Mouse (Mus musculus) left cerebral cortex, adult 11 months (tissue): ENCODE measurements at regions not wholly inside any gene's neighbourhood (a gene's known extent, or its start where the extent isn't known, plus 50 kb on each side); places are given as distances from the start of the nearest gene placed in this dataset.
A peak's percentile ranks its signal among the peaks of the same experiment; 100 is the strongest.

Experiments used
- DNase-seq: peaks from one replicate; pipeline ENCODE4 v3.0.0; 2022; ENCODE audit warnings: low spot score

DNA sequence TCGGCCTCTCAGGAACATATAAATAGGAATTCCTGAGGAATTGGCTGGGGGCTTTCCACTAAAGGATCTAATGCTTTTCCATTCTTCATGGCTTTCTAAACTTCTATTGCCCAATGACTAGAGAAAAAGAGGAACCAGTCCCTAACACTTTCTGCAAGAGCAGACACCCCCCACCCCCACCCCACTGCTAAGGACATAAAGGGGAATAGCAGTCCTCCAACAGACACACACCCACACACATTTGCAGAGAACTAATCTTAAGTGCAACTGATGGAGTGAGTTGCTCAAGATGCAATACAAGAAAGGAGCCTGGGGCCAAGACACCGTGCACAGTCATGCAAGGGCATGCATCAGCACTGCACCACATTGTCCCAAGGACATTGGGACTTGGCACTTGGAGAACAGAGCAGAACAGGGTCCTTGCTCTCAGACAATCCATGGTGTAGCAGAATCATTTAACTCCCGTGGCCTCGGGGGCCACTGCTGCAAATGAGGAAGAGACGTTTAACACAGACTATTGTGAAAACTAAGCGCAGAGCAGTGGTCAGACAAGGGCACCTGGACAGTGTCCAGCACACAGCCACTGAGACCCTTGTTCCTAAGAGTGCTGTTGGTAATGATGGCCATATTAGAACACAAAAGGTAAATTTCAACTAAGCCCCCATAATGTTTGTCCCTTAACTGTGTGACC, 161.1 kb downstream of the Xpnpep1 start:
- DNase-seq = no peak

- DNase-seq = no peak
These were observed 173.4 kb downstream of the Xpnpep1 start for GRCm38 (mm10) chr19:52866635-52867034.

DNA sequence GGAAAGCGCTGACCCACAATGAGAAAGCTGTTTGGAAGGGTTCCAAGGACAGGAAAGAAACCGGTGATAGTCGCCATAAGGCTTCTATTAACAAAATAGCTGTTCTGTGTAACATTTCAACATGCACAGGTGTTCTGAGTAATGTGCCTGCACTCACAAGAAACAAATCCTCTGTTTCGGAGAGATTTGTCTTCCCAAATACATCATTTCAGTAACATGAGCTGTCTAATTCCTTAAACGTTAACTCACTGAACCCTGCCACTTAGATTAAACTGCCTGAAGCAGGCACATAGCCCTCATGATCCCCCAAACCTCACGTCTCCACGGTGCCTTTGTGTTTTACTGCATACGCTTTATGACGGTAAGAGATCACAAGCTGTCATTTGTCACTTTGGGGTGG, 178.4 kb downstream of the Xpnpep1 start:
- DNase-seq = no peak

DNA sequence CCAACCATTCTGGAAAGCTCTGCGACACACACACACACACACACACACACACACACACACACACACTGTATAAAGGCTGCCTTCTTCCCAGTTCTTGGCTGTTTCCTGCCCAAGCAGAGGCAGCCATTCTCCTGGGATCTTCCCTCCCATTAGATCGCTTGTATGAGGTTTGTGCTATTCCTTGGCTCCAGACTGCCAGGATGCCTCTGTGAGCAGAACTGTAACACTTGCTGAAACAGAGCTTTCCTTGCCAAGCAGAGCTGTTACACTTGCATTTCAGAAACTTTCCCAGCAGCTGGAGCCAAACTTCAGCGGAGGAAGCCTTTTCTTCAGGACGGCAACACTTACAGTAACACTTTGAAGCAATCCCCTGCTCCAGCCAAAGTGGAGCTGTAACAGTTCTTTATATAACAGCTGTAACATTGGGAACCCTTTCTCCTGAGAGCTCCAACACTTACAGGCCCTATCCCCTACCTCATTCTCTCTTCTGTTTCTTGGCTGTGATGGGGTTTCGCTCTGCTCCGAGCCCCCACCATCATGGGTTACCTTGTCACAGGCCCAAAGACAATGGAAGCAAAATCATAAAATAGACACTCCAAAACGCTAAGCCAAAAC, 185.8 kb downstream of the Xpnpep1 start:
- DNase-seq = peak; percentile 27

GRCm38 (mm10) chr19:52816202-52816601, 223.8 kb downstream of the Xpnpep1 start:
- no peak for DNase-seq

DNA sequence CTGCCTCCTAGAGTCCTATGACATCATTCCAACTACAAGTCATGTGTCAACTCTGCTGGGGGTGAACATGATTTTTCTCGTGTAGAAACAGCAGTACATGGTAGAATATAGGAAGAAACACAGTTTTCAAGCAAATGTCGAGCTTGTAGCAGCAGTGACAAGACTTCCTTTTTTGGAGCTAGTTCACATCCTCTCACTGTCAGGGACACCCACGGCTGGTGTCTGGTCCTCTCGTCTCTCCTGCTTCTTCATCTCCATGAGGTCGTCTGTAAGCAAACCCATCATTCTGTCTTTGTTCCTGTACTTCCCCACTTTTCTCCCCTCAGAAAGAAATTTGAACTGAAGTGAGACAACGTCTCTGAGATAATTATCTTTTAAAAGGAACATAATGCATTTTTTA, 228.0 kb downstream of the Xpnpep1 start:
- DNase-seq = peak; percentile 10

DNA sequence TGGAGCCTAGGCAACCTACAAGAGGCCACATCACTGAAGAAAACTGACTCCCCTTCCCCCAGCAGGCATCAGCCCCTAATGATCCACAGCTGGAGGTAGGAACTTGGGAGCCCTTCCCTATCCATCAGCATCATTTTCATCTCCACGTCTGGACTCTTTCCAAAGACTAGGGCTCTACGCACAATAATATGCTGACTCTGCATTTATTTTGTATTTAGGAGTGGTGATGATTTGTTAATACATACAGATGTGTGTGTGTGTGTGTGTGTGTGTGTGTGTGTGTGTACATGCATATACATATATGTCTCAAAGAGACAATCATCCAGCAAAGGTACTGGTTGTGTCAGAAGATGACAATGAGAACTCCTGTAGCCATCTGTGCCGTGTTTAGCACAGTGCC, 251.2 kb downstream of the Xpnpep1 start:
- no peak for DNase-seq

DNA sequence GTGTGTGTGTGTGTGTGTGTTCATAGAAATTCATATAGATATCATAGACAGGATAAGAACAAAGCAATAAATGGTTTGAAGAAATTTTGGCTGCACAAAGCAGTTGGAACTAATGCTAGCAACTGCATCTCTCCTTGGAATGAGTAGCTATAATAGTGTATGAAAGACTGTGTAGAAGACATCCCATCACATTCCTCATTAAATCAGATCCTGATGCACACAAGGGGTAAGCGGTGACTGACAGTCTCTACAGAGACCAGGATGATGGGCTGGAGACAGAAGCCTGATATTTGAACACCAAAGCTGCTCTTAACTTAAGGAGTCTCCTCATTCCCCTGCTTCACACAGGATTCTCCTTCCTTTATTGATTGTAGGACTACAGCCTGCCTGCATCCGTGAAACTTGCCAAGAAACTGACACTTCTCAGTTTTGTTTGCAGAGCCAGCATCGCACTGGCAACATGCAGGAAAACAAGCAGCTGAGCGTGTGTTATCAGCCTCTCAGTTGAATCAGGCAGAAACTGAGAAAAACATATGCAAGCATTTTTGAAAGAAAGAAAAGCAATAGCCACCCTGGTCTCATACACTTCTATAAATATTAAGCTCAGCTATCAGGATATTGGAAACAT, 271.1 kb downstream of the Xpnpep1 start:
- no peak for DNase-seq

GRCm38 (mm10) chr19:52768117-52768516, 271.9 kb downstream of the Xpnpep1 start:
- DNase-seq = peak; percentile 17

GRCm38 (mm10) chr19:52738946-52739345, 301.1 kb downstream of the Xpnpep1 start:
- no peak for DNase-seq

DNA sequence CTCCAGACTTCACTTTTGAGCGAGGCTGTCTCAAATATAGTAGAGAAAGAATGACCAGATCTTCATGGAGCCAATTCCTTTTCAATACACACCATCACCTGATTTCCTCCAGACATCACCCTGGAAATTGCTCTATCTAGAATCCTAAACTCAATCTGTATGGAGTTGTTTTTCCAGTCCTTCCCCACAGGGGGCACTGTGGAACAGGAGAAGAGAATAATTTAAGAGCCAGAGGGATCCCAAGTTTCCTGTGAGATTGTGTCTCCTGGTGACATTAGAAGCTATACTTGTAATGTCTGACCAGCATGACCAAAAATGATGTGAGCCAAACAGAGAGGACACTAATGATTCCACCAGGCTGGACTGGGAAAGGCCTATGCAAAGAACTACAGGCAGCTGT, 318.2 kb downstream of the Xpnpep1 start:
- DNase-seq = no peak

DNA sequence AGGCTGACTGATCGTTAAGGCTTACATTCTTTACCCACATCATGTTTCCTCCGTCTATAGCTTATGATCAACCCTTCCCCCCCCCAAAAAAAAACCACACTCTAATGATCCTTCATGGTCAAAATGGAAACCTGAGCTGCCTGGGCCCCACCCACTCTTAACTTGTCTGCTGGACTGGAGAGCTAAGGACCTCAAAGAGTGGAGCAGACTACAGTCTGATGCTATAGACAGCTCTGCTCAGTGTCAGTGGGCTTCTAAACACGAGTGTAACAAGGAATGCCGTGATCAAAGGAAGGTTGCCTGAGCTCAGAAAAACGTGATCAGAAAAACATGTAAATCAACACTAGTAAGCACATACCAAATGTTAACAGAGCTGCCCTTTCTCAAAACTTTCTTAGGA, 324.7 kb downstream of the Xpnpep1 start:
- DNase-seq = no peak

DNA sequence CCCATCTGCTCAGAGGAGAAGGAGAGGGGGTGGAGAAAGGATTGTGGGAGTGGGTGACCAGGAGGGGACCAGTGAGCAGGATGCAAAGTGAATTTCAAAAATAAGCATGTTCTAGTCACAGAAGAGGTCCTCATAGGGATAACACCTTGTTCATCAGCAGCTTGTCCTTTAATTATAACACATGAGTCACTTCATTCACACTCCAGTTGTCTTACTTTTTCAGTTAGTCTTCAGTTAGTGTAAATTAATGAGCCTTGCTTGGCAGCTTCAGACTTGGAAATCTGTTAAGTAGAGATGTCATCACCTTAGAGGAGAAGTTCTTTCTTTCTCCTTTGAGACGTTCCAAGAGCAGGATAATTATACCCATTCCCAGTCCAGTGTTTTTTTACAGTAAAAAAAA, 332.3 kb downstream of the Xpnpep1 start:
- no peak for DNase-seq

- no peak for DNase-seq
These were observed 379.0 kb downstream of the Xpnpep1 start for GRCm38 (mm10) chr19:52661009-52661408.

DNA sequence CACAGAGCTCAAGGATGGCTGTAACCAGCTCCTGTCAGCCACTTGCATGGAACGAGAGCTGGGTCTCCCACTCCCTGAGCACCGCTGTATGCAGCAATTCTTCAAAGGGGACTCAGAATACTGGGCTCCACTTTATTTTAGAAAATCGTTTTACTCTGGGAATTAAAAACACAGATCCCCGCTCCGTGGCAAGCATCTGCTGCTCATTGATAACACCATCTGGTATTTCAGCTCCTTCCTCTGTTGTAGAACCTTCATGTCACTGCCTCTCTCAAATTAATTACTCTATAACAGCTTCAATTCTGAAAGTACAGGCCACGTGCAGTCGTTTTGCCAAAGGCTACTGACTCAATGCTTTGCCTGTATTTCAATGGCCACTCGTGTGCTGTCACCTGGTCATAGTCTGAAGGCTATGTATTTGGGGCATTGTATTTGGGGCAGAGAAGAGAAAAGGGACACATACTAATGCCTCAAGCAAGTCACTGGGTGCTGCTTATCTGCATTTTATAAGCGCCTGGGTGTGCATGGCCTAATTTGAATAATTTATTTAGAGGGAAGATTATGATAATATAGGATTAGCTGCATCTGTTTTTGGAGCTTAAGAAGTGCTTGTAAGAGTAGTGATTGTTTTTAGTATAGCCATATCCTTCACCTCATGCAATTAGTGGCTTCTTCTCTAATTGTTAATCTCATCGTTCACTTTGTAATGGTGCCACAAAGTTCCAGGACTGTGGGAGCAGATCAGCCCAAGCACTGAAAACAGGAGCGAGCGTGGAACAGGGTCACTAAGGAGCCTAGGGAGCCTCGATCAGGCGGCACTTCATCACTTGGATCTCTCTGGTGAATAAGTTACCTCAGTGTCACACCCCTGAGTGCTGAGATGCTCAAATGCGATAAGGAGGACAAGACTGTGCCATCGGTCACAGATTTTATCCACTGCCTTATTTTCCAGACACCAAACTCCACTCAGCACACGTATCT, 383.3 kb downstream of the Ins1 start:
- no peak for DNase-seq

DNA sequence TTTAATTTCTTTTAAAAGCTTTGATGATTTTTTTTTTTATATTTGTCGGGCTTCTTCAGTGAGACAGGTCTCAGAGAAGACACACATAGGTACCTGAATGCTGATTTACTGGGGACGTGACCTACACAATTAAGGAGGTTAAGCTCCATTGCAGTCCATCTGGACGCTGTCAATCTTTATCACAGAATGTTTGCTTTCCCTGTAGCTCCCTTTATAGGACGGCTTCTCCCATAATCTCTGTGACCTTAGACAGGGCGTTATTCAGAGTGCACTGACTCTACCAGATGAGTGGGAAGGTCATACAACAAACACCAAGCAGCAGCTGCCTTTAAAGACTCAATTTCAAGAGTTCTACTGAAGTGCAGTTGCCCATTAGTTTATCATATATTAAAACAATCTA, 376.1 kb downstream of the Ins1 start:
- DNase-seq = no peak

GRCm38 (mm10) chr19:52632501-52632900, 368.4 kb downstream of the Ins1 start:
- no peak for DNase-seq

DNA sequence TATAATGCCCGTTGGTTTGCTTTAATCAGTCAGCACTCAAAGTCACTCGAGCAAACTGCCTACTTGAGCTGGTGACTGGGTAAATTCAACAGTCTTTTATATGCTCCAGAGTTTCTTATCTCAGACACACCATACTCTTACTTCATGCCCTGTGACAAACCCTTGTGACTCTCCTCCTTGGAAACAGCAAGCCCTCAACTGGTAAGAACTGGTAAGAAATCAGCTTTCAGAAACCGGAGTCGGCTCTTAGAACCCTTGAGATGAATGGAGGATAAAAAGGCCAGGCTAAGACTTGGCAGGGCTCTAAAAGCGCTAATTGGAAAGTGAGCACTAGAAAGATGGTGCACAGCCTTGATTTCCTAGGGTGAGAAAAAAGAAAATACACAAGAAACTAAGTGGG, 360.2 kb downstream of the Ins1 start:
- peak; percentile 14 for DNase-seq

- no peak for DNase-seq
These were observed 359.4 kb downstream of the Ins1 start for GRCm38 (mm10) chr19:52623496-52623895.

GRCm38 (mm10) chr19:52613353-52613752, 349.3 kb downstream of the Ins1 start:
- no peak for DNase-seq

DNA sequence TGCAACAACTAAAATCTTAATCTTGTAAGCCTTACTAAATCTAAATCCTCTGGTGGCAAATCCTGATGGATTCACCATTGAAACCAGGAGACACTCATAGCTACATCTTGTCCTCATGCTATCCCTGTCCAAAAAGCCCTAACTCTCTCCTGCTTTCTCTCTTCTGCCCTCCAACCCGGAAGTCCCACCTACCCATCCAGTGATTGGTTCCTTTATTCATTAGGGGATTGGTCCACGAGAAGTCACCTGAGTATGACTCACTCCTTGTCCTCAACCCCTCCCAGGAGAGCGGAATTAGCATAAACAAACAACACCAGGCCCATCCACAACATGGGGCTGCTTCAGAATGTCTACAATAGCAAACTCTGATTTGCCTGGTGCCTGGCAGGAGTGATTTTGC, 342.8 kb downstream of the Ins1 start:
- no peak for DNase-seq

DNA sequence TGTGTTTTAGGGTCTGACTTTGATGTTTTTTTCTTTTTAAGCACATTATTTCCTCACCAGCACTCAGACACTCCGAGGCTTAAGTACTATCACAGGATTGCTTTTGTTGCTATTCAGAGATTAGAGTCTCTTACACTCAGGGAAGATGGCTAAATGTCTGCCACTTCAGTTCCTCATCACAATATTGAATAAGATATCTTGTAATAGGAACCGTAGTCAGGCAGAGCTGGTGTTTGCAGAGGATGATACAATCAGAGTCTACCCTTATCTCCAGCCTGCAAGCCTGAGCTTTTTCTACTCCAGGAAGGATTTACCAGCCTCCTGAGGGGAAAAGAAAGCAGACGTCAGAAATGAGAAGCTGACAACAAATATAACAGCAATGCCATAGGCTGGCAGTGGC, 336.3 kb downstream of the Ins1 start:
- no peak for DNase-seq
